Mouse (Mus musculus): ENCODE measurements at regions not wholly inside any gene's neighbourhood (a gene's known extent, or its start where the extent isn't known, plus 50 kb on each side); places are given as distances from the start of the nearest gene placed in this dataset.

- DNase-seq (ENCODE audit: extremely low spot score in 1 of 2, low spot score in 2 of 2): no peak
- intact Hi-C loops (cut with DNase I): no loop called here
These were observed 58.4 kb downstream of the Sox11 start for GRCm38 (mm10) chr12:27283964-27284363.

DNA sequence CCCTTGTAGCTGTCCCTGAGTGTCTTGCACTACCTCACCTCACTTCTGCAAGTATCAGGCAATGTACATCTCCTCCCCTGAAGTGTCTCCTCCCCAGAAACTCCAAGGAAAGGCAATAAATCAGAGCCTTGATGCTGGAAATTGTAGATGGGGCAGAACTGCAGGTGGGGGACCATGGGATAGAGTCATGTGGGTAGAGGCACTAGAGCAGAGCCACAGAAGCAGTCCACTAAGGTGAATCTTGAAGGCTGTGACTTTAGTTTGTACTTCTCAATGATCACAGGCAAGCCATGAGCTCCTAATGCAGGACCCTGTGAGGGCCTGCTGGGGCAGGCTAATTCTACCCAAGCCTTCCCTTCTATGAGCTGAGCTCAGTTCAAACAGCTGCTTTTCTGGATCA lies 80.4 kb downstream of the Sox11 start:
- intact Hi-C loops (cut with DNase I): no loop called here
- DNase-seq (ENCODE audit: extremely low spot score in 1 of 2, low spot score in 2 of 2): no peak

DNA sequence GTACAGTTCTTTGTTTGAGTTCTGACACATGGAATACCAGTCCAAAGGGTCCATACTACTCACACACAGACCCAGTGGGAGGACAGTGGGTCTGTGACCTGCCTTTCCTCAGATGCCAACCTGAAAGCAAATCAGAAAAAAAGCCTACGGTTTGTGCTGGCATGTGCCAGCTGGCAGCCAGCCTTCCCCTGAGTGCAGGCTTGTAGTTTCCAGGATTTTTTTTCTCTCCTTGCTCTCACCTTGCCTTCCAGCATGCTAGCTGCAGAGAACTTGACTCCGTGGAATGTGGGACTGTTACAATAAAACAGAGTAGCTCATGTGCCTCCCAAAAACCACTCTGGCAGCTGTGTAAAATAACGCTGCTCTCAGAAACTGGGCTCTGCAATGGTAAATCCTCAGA lies 88.2 kb downstream of the Sox11 start:
- intact Hi-C loops (cut with DNase I): no loop called here
- no peak for DNase-seq (ENCODE audit: extremely low spot score in 1 of 2, low spot score in 2 of 2)

GRCm38 (mm10) chr12:27251521-27251920 lies 90.9 kb downstream of the Sox11 start:
- no peak for DNase-seq (ENCODE audit: extremely low spot score in 1 of 2, low spot score in 2 of 2)
- intact Hi-C loops (cut with DNase I): no loop called here

DNA sequence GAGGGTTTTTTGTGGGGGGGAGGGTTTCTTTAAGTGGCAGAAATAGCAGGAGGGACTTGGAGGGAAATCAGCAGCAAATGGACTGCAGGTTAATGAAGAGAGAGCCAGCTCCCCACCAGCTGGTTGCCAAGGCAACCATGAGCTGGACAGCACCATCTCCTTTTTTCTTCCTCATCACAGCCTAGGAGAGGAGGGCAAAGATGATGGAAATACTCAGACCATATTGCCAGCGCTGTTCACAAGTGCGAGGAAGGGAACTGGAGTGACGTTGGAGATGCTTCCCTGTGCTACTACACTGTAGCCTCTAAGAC lies 93.9 kb downstream of the Sox11 start:
- intact Hi-C loops (cut with DNase I): loop anchor here (10.0 kb wide), 1 partner anchor 86 kb away; no protein-coding TSS in a partner anchor
- DNase-seq (ENCODE audit: extremely low spot score in 1 of 2, low spot score in 2 of 2): peak; percentile 21 to 31

DNA sequence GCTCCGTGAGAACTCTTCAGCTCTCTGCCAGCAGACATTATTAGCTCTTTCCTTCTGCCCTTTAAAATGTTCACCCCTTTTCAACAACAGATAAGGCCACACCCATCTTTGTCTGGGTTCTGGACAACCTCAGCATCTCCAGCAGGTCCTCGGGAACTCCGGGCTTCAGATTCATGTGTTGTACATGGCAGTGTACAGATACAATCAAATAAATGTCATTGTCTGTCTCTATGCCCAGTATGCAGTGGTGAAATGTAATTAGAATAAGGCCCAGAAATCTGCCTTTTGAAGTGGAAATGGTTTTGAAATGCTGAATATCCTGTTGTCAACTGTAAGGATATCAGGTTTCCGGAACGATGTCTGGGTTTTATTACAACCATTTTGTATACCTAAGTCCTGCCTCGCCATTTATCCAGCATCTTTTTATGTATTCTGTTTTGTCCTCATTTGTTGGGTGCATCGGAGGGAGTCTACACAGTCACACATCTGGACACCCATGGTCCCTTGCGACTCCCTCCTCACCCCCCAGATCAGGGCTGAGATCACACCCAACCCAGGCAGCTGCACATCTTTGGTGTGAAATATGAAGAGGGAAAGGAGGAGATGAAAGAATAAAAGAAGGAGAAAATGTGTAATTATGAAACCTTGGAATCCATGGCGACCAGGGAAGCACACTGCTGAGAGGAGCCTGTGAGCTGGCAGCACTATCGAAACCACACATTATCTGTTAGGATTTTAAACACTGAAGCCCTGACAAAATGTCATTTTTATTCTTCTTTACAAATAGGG lies 94.4 kb downstream of the Sox11 start:
- DNase-seq (ENCODE audit: extremely low spot score in 1 of 2, low spot score in 2 of 2): peak in 1 of 2 experiments; percentile 20
- intact Hi-C loops (cut with DNase I): loop anchor here (10.0 kb wide), 1 partner anchor 87 kb away; no protein-coding TSS in a partner anchor

GRCm38 (mm10) chr12:27235748-27236147 lies 106.6 kb downstream of the Sox11 start:
- intact Hi-C loops (cut with DNase I): no loop called here
- DNase-seq (ENCODE audit: extremely low spot score in 1 of 2, low spot score in 2 of 2): no peak

DNA sequence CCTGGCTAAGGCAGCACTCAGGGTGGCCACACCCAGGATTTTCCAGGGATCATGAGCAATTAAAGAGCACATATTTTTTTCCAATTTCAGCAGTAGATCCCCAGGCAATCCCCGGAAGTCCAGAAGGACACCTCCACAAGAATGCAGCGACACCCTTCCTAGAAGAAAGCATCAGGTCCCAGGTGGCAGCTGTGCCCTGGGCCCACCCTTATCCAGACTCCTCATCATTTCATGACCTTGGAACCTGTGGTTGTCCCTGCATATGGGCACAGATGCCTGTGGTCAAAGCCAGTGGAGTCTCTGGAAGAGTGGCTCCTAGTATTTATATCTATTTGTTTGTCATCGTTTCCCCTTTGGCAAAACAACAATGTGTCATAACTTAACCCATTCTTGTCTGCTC lies 120.8 kb downstream of the Sox11 start:
- no peak for DNase-seq (ENCODE audit: extremely low spot score in 1 of 2, low spot score in 2 of 2)
- intact Hi-C loops (cut with DNase I): no loop called here

GRCm38 (mm10) chr12:27201191-27201590 lies 141.2 kb downstream of the Sox11 start:
- intact Hi-C loops (cut with DNase I): no loop called here
- DNase-seq (ENCODE audit: extremely low spot score in 1 of 2, low spot score in 2 of 2): no peak

GRCm38 (mm10) chr12:27194001-27194400 lies 148.4 kb downstream of the Sox11 start:
- DNase-seq (ENCODE audit: extremely low spot score in 1 of 2, low spot score in 2 of 2): no peak
- intact Hi-C loops (cut with DNase I): no loop called here

GRCm38 (mm10) chr12:27191916-27192315 lies 150.5 kb downstream of the Sox11 start:
- DNase-seq (ENCODE audit: extremely low spot score in 1 of 2, low spot score in 2 of 2): no peak
- intact Hi-C loops (cut with DNase I): no loop called here

GRCm38 (mm10) chr12:27187480-27187879 lies 154.9 kb downstream of the Sox11 start:
- DNase-seq (ENCODE audit: extremely low spot score in 1 of 2, low spot score in 2 of 2): no peak
- intact Hi-C loops (cut with DNase I): no loop called here

- intact Hi-C loops (cut with DNase I): no loop called here
- DNase-seq (ENCODE audit: extremely low spot score in 1 of 2, low spot score in 2 of 2): no peak
These were observed 159.7 kb downstream of the Sox11 start for GRCm38 (mm10) chr12:27182397-27183375.

GRCm38 (mm10) chr12:27173561-27173960 lies 168.8 kb downstream of the Sox11 start:
- no peak for DNase-seq (ENCODE audit: extremely low spot score in 1 of 2, low spot score in 2 of 2)
- intact Hi-C loops (cut with DNase I): no loop called here

- no peak for DNase-seq (ENCODE audit: extremely low spot score in 1 of 2, low spot score in 2 of 2)
- intact Hi-C loops (cut with DNase I): no loop called here
These were observed 169.2 kb downstream of the Sox11 start for GRCm38 (mm10) chr12:27173151-27173550.

GRCm38 (mm10) chr12:27171595-27171994 lies 170.8 kb downstream of the Sox11 start:
- intact Hi-C loops (cut with DNase I): no loop called here
- DNase-seq (ENCODE audit: extremely low spot score in 1 of 2, low spot score in 2 of 2): no peak

GRCm38 (mm10) chr12:27164920-27165504 lies 177.4 kb downstream of the Sox11 start:
- intact Hi-C loops (cut with DNase I): no loop called here
- DNase-seq (ENCODE audit: extremely low spot score in 1 of 2, low spot score in 2 of 2): no peak

GRCm38 (mm10) chr12:27160063-27160686 lies 182.2 kb downstream of the Sox11 start:
- no peak for DNase-seq (ENCODE audit: extremely low spot score in 1 of 2, low spot score in 2 of 2)

More at GRCm38 (mm10) chr12:27160063-27160686, 182.2 kb downstream of the Sox11 start:
- intact Hi-C loops (cut with DNase I): loop anchor here (2.0 kb wide), 1 partner anchor 181 kb away; no protein-coding TSS in a partner anchor

Measured in left cerebral cortex, postnatal 10 days (tissue).